Mouse (Mus musculus) heart, adult 8-10 months (tissue): Measurements from ENCODE around the gene Fbn1. TPM values are rescaled to one million over a fixed set of nuclear protein-coding genes. Genes with fewer than 3 reads are reported as not detected.

ENCODE experiments used
- total RNA-seq, 4 experiments: library from RNA; stranded (reverse); gene quantifications; 2 replicates each; pipeline ENCODE4 v1.2.4; 2022

The Fbn1 gene
- total RNA-seq, 4 experiments from 2014 or later = 17.4 to 32.9 (median 23.8) TPM

Other genes starting within 250 kb of the Fbn1 start
- gene Gm9913, start 2.9 kb downstream of the Fbn1 start, total RNA-seq = under 1 TPM; 0.09 to 0.14 (median 0.10) TPM
- gene Cep152, start 117.1 kb upstream of the Fbn1 start, total RNA-seq = 1 to 10 TPM; 1.3 to 1.6 (median 1.5) TPM
- gene Eid1, start 165.1 kb upstream of the Fbn1 start, total RNA-seq = 10 to 100 TPM; 46.5 to 54.1 (median 48.9) TPM
- gene Shc4, start 216.2 kb upstream of the Fbn1 start, total RNA-seq = under 1 TPM; 0.82 to 0.97 (median 0.91) TPM